Mouse (Mus musculus) kidney, adult 2 months (tissue): ENCODE measurements at regions not wholly inside any gene's neighbourhood (a gene's known extent, or its start where the extent isn't known, plus 50 kb on each side); places are given as distances from the start of the nearest gene placed in this dataset.

Experiments
- DNase-seq: peaks from one replicate; pipeline ENCODE4 v3.0.0; 2021
- H3K27ac ChIP-seq: fragments of 200-500 bp; 2 replicates; pipeline ENCODE4 v1.5.1; 2012; ENCODE audit warnings: low read depth, low read length, control low read depth, inconsistent platforms; ENCODE audit not compliant: insufficient read depth
- H3K27me3 ChIP-seq: fragments of 200-500 bp; replicated peaks from 2 replicates; pipeline ENCODE4 v1.6.1; 2012; ENCODE audit warnings: mild to moderate bottlenecking, moderate library complexity, low read length, inconsistent platforms; ENCODE audit not compliant: control insufficient read depth, insufficient read depth
- H3K36me3 ChIP-seq: fragments of 200-500 bp; 2 replicates; pipeline ENCODE4 v1.6.1; 2012; ENCODE audit warnings: mild to moderate bottlenecking, moderate library complexity, low read length, inconsistent platforms; ENCODE audit not compliant: control insufficient read depth, insufficient read depth
- H3K4me1 ChIP-seq: fragments of 200-500 bp; 2 replicates; pipeline ENCODE4 v1.6.1; 2011; ENCODE audit warnings: low read length; ENCODE audit not compliant: control insufficient read depth, insufficient read depth
- H3K4me3 ChIP-seq: fragments of 200-500 bp; 2 replicates; pipeline ENCODE4 v1.5.1; 2011; ENCODE audit warnings: mild to moderate bottlenecking, low read depth, low read length, control low read depth; ENCODE audit not compliant: insufficient read depth
- CTCF ChIP-seq: fragments of 200-500 bp; conservative IDR thresholded peaks from 2 replicates; pipeline ENCODE4 v1.5.1; 2011; ENCODE audit warnings: low read depth, mild to moderate bottlenecking, control low read depth, low read length, moderate library complexity, mixed read lengths; ENCODE audit not compliant: insufficient read depth, insufficient read length
- POLR2A ChIP-seq: fragments of 200-500 bp; IDR thresholded peaks from one replicate; pipeline ENCODE4 v1.6.1; 2011; ENCODE audit warnings: low read depth, low read length, control low read depth
- WGBS: fragments of 180-500 bp; shearing (Covaris S2); methylation state at CpG from one replicate; pipeline ENCODE4 v1.1.7; 2018; 5-methylcytosine and 5-hydroxymethylcytosine counted together

DNA sequence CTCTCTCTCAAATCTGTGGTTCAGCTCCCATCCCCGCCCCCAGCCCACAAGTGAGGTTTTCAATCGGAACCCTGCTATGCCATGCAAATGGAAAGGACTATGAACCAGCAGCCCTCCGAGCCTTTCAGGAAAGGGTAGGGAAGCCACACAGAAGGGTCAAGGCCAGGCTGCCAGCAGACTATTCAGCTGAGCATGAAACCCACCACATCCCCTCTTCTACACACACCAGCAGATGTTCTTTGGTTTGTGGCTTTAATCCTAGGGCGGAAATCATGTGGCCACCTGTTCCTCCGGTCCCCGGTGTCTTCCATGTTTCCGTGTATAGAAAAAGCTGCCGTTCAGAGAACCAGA is 240.6 kb downstream of the Lrfn2 start:
- H3K27ac ChIP-seq, result no peak overlapping the region
- DNase-seq, result no peak
- H3K4me3 ChIP-seq, result no peak overlapping the region
- H3K36me3 ChIP-seq, result no peaks in the 10 kb centered on the region
- H3K27me3 ChIP-seq, result no peaks in the 10 kb centered on the region
- 70% methylated on average over 8 of the region's 8 CpGs for WGBS
- H3K4me1 ChIP-seq, result no peaks in the 10 kb centered on the region
- no peak for TF ChIP-seq CTCF
- no peak for TF ChIP-seq POLR2A

DNA sequence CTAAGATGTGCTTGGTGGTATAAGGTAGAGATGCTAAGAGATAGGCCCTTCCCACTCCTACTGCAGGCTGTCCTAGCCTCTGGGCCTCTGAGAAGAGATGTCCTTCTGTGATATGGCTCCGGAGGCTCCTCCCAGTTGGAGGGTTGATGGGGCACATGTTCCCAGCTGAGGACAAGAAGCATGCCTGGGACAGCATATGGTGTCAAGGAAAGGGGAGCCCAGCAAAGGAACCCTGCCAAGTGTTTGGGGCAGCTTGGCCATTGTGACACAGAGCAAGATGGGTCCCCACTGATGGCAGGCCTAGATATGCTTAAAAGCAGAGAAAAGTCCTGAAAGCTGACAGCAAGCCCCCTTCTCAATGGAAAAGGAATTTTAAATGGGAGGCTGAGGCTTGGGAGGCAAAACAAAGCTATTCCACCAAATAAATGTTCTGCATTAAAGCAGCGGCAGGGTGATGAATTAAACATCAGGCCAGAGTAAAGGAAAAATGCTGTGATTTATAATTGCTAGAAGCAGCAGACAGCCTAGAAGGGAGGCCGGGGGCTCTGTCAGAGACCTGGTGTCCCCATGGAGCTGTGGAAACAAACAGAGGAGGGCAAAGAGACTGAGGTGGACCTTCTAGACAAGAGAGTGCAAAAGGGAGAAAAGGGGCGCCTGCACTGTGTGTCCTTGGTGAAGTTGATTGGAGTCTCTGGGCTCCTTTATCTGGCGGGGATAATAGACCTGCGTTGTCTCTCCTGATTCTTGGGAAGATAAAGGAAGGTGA is 246.0 kb downstream of the Lrfn2 start:
- H3K4me3 ChIP-seq, result no peak overlapping the region
- H3K27me3 ChIP-seq, result no peaks in the 10 kb centered on the region
- H3K36me3 ChIP-seq, result no peaks in the 10 kb centered on the region
- no peak for TF ChIP-seq POLR2A
- TF ChIP-seq CTCF, result no peak
- no peak overlapping the region for H3K27ac ChIP-seq
- 83% methylated on average over 6 of the region's 6 CpGs for WGBS
- no peak for DNase-seq
- no peaks in the 10 kb centered on the region for H3K4me1 ChIP-seq

DNA sequence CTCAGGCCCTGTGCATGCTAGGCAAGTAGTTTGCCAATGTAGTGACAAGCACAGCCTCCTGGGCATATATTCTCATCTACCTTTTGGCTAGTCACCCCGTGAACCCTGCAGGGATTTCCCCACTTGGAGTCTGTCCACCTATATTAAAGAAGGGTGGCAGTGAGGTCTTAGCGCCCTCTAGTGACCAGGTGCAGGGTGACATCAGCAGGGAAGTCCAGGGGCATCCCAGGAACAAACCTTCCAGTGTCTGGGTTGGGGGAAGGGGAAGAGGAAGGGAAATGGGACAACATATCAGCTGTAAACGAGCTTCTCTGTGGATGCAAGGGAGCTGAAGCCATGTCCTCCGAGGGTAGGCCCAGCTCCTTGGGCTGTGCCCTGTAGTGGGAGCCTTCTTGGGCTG is 245.7 kb upstream of the Mocs1 start:
- no peak overlapping the region for H3K27ac ChIP-seq
- H3K36me3 ChIP-seq, result no peaks in the 10 kb centered on the region
- no peak overlapping the region for H3K4me3 ChIP-seq
- 10% methylated on average over 4 of the region's 4 CpGs for WGBS
- no peaks in the 10 kb centered on the region for H3K27me3 ChIP-seq
- H3K4me1 ChIP-seq, result no peaks in the 10 kb centered on the region
- DNase-seq, result peak; percentile 55
- peak; percentile 85 for TF ChIP-seq CTCF
- TF ChIP-seq POLR2A, result no peak

DNA sequence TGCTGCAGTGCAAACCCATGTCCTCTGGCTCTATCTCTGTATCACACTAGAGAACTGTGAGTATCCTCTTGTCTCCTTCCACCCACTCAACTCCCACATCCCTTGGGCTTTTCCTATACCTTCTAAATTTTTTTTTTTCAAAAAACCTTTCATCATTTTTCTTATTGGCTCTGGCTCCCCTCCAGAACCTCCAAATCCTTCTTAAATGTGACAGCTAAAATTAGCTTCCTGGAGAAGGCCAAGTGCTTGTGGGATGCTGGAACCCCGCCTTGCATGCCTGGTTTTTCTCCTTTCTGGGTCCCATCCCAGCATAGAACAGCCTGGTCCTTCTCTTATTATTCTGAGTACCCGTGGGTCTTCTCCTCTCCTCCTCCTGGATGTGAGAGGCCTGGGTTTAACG is 244.2 kb upstream of the Mocs1 start:
- TF ChIP-seq CTCF (no peak), POLR2A (no peak)
- no peaks in the 10 kb centered on the region for H3K36me3 ChIP-seq
- WGBS, result 65% methylated on average over 3 of the region's 3 CpGs
- no peaks in the 10 kb centered on the region for H3K4me1 ChIP-seq
- no peak overlapping the region for H3K4me3 ChIP-seq
- no peaks in the 10 kb centered on the region for H3K27me3 ChIP-seq
- no peak overlapping the region for H3K27ac ChIP-seq
- DNase-seq, result no peak

DNA sequence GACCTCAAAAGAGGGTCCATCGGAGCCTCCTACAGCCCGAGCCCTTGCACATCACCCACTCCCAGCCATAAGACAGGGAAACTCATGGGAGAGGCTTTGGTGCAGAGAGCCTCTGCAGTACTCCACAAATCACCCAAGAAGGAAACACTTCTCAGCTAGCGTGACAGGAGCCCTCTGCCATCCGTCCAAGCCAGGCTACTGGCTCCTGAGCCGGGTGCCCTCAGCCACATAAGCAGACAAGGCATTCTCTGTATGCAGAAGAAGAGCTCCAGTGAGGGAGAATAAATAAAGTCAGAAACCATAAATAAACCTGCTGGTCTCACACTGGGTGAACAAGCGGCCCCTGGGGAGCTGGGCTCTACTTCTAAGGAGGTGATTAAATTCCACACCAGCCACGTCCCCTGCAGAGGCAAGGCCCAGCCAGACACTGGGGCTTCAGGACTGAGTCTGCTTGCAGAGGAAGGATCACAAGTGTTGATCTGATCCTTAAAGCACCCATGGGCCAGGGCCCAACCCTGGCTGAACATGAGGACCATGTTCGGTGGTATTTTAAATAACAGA is 243.0 kb upstream of the Mocs1 start:
- H3K27ac ChIP-seq, result no peak overlapping the region
- no peaks in the 10 kb centered on the region for H3K36me3 ChIP-seq
- H3K4me3 ChIP-seq, result no peak overlapping the region
- no peaks in the 10 kb centered on the region for H3K4me1 ChIP-seq
- DNase-seq, result no peak
- no peaks in the 10 kb centered on the region for H3K27me3 ChIP-seq
- 57% methylated on average over 8 of the region's 8 CpGs for WGBS
- no peak for TF ChIP-seq CTCF
- TF ChIP-seq POLR2A, result no peak

DNA sequence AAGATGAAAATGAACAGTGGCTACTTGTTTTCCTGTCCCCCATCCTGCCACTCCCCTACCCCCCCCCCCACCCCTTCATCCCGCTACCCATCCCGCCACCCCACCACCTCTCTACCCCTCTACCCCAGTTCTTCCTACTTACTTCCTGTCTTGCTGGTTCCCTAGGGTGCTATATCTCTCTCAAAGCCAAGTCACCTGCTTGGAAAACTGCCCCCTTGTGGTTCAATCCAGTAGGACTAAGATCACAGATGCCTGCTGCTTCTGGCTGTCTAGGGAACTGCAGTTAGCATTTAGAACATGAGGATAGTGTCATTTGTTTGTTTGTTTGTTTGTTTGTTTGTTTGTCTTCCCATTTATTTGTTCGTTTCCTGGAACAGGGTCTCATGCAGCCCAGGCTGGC is 238.4 kb upstream of the Mocs1 start:
- 32% methylated on average over 3 of the region's 3 CpGs for WGBS

DNA sequence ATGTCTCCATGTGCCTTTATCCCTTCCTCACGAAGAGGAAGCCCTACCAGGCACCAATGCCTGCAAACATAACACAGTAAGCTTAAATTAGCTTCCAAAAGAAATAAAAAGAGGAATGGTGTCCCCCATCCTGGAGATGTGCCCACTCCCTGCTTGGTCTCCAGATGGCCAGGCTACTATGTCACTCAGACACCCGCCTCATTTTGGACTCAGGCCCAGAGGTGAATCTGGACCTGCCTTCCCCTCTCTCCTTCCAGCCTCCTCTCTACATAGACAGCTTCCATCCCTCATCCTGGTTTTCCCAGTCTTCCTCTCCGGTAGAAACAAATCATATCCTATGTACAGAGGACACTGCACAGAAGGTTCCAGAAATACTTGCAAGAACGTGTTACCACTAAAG is 237.8 kb upstream of the Mocs1 start:
- no peaks in the 10 kb centered on the region for H3K36me3 ChIP-seq
- H3K4me1 ChIP-seq, result no peaks in the 10 kb centered on the region
- no peak overlapping the region for H3K4me3 ChIP-seq
- DNase-seq, result no peak
- 78% methylated on average over 4 of the region's 4 CpGs for WGBS
- no peak for TF ChIP-seq POLR2A
- TF ChIP-seq CTCF, result no peak
- no peak overlapping the region for H3K27ac ChIP-seq
- H3K27me3 ChIP-seq, result no peaks in the 10 kb centered on the region

More for the DNA sequence above, 238.4 kb upstream of the Mocs1 start:
- Histone ChIP-seq H3K27me3 (no peaks in the 10 kb centered on the region), H3K36me3 (no peaks in the 10 kb centered on the region), H3K27ac (no peak overlapping the region), H3K4me1 (no peaks in the 10 kb centered on the region), H3K4me3 (no peak overlapping the region)
- peak; percentile 43 for DNase-seq
- TF ChIP-seq POLR2A (no peak), CTCF (peak; percentile 58)
